Mouse (Mus musculus) hindbrain, embryonic 15.5 days (tissue): ENCODE data around the gene Slc4a8. TPM values are rescaled to one million over a fixed set of nuclear protein-coding genes. Genes with fewer than 3 reads are reported as not detected.

Source experiments
- ATAC-seq: fragments of 200-750 bp; cut with Nextera tagmentation; 2 replicates; pipeline ENCODE4 v1.8.0; 2017; ENCODE audit warnings: low read depth, moderate number of reproducible peaks, moderate TSS enrichment; ENCODE audit not compliant: low FRiP score
- H3K27ac ChIP-seq: fragments of 300-500 bp; sonication (generic); replicated peaks from 2 replicates; pipeline ENCODE4 v1.5.1; 2015; ENCODE audit warnings: mild to moderate bottlenecking, inconsistent platforms
- H3K27me3 ChIP-seq: fragments of 300-500 bp; sonication (generic); 2 replicates; pipeline ENCODE4 v1.6.1; 2015; ENCODE audit warnings: control low read depth, inconsistent platforms
- H3K36me3 ChIP-seq: fragments of 300-500 bp; sonication (generic); 2 replicates; pipeline ENCODE4 v1.6.1; 2015; ENCODE audit warnings: control low read depth, inconsistent platforms
- H3K4me1 ChIP-seq: fragments of 300-500 bp; sonication (generic); replicated peaks from 2 replicates; pipeline ENCODE4 v1.6.1; 2015; ENCODE audit warnings: control low read depth, inconsistent platforms
- H3K4me2 ChIP-seq: fragments of 300-500 bp; sonication (generic); 2 replicates; pipeline ENCODE4 v1.6.1; 2015; ENCODE audit warnings: moderate library complexity, mild to moderate bottlenecking, inconsistent platforms
- H3K4me3 ChIP-seq: fragments of 300-500 bp; sonication (generic); 2 replicates; pipeline ENCODE4 v1.5.1; 2015; ENCODE audit warnings: mild to moderate bottlenecking, inconsistent platforms
- H3K9ac ChIP-seq: fragments of 300-500 bp; sonication (generic); 2 replicates; pipeline ENCODE4 v1.6.1; 2015; ENCODE audit warnings: inconsistent platforms
- H3K9me3 ChIP-seq: fragments of 300-500 bp; sonication (generic); 2 replicates; pipeline ENCODE4 v1.6.1; 2016; ENCODE audit warnings: control low read depth, inconsistent platforms
- WGBS: fragments of 180-500 bp; shearing (Covaris S2); methylation state at CpG from one replicate; pipeline ENCODE4 v1.1.7; 2015; 5-methylcytosine and 5-hydroxymethylcytosine counted together
- polyA plus RNA-seq: library from polyadenylated mRNA; unstranded; fragments of >200 nt; fragmentation: Nextera tagmentation; extraction: Ambion mirVana; gene quantifications from 2 replicates; pipeline ENCODE4 v1.2.1, GENCODE M21; 2015

The Slc4a8 gene
- polyA plus RNA-seq, 1 experiment from 2014 or later: 27.1 TPM

- Histone ChIP-seq H3K36me3 (no peaks in the 10 kb centered on the region), H3K27ac (0 out of 2 replicates have a peak overlapping the region, but pooled peaks have one; percentile 5), H3K9me3 (no peaks in the 10 kb centered on the region), H3K4me2 (peak overlapping the region; percentile 51), H3K4me1 (peaks cover 11% of the 10 kb centered on the region; the same call in 1 of the 2 replicates), H3K27me3 (no peaks in the 10 kb centered on the region), H3K9ac (no peak overlapping the region), H3K4me3 (peak overlapping the region; percentile 26)
- 3% methylated on average over 26 of the region's 27 CpGs for WGBS
- ATAC-seq: 0 out of 2 replicates have a peak, but pooled peaks have one; percentile 23
Measured at GRCm38 (mm10) chr15:100747121-100747963, 14.2 kb upstream of the Slc4a8 start.

- Histone ChIP-seq H3K27me3 (no peaks in the 10 kb centered on the region), H3K9ac (no peak overlapping the region), H3K9me3 (no peaks in the 10 kb centered on the region), H3K4me2 (no peak overlapping the region), H3K27ac (no peak overlapping the region), H3K4me3 (no peak overlapping the region), H3K4me1 (peaks cover 11% of the 10 kb centered on the region; the same call in 1 of the 2 replicates), H3K36me3 (no peaks in the 10 kb centered on the region)
- ATAC-seq: no peak
- 90% methylated on average over 3 of the region's 3 CpGs for WGBS
Measured at GRCm38 (mm10) chr15:100748584-100748983, 13.0 kb upstream of the Slc4a8 start.

GRCm38 (mm10) chr15:100749751-100750538 lies 11.6 kb upstream of the Slc4a8 start:
- 70% methylated on average over 10 of the region's 10 CpGs for WGBS
- H3K36me3 ChIP-seq: no peaks in the 10 kb centered on the region
- no peaks in the 10 kb centered on the region for H3K9me3 ChIP-seq

GRCm38 (mm10) chr15:100752439-100752838 lies 9.1 kb upstream of the Slc4a8 start:
- Histone ChIP-seq H3K4me2 (no peak overlapping the region), H3K36me3 (no peaks in the 10 kb centered on the region), H3K9ac (no peak overlapping the region), H3K4me3 (no peak overlapping the region), H3K9me3 (no peaks in the 10 kb centered on the region), H3K4me1 (peaks cover 14% of the 10 kb centered on the region), H3K27me3 (no peaks in the 10 kb centered on the region), H3K27ac (no peak overlapping the region)
- WGBS: 83% methylated on average over 2 of the region's 2 CpGs
- no peak for ATAC-seq

More at GRCm38 (mm10) chr15:100749751-100750538, 11.6 kb upstream of the Slc4a8 start:
- Histone ChIP-seq H3K9ac (no peak overlapping the region), H3K27ac (no peak overlapping the region), H3K27me3 (no peaks in the 10 kb centered on the region), H3K4me1 (peaks cover 13% of the 10 kb centered on the region), H3K4me2 (no peak overlapping the region), H3K4me3 (no peak overlapping the region)
- no peak for ATAC-seq

- Histone ChIP-seq H3K9ac (no peak overlapping the region), H3K4me2 (no peak overlapping the region), H3K4me1 (peaks cover 9% of the 10 kb centered on the region), H3K27me3 (no peaks in the 10 kb centered on the region), H3K4me3 (no peak overlapping the region), H3K9me3 (no peaks in the 10 kb centered on the region), H3K27ac (no peak overlapping the region), H3K36me3 (no peaks in the 10 kb centered on the region)
- WGBS: 70% methylated on average over 5 of the region's 5 CpGs
- no peak for ATAC-seq
Measured at GRCm38 (mm10) chr15:100753045-100753444, 8.5 kb upstream of the Slc4a8 start.

- WGBS: 43% methylated on average over 7 of the region's 7 CpGs
- Histone ChIP-seq H3K9me3 (no peaks in the 10 kb centered on the region), H3K4me3 (no peak overlapping the region), H3K27me3 (no peaks in the 10 kb centered on the region), H3K9ac (no peak overlapping the region), H3K36me3 (no peaks in the 10 kb centered on the region), H3K4me2 (no peak overlapping the region), H3K4me1 (peaks cover 9% of the 10 kb centered on the region), H3K27ac (no peak overlapping the region)
- no peak for ATAC-seq
Measured at GRCm38 (mm10) chr15:100754041-100754440, 7.5 kb upstream of the Slc4a8 start.

- ATAC-seq: no peak
- H3K4me2 ChIP-seq: peak overlapping the region; percentile 39
- no peaks in the 10 kb centered on the region for H3K27me3 ChIP-seq
- 13% methylated on average over 11 of the region's 11 CpGs for WGBS
- H3K4me1 ChIP-seq: peaks cover 9% of the 10 kb centered on the region
- H3K27ac ChIP-seq: no peak overlapping the region
- H3K9ac ChIP-seq: no peak overlapping the region
- no peaks in the 10 kb centered on the region for H3K9me3 ChIP-seq
- no peaks in the 10 kb centered on the region for H3K36me3 ChIP-seq
- peak overlapping the region; percentile 8; the same call in 1 of the 2 replicates for H3K4me3 ChIP-seq
Measured at GRCm38 (mm10) chr15:100754805-100755497, 6.6 kb upstream of the Slc4a8 start.

- H3K4me1 ChIP-seq: peaks cover 12% of the 10 kb centered on the region
- H3K4me3 ChIP-seq: peak overlapping the region; percentile 8; the same call in 1 of the 2 replicates
- H3K9ac ChIP-seq: no peak overlapping the region
- no peak overlapping the region for H3K27ac ChIP-seq
- H3K27me3 ChIP-seq: no peaks in the 10 kb centered on the region
- no peaks in the 10 kb centered on the region for H3K9me3 ChIP-seq
- WGBS: 35% methylated on average over 6 of the region's 8 CpGs
- no peak for ATAC-seq
- H3K36me3 ChIP-seq: no peaks in the 10 kb centered on the region
- H3K4me2 ChIP-seq: peak overlapping the region; percentile 39
Measured at GRCm38 (mm10) chr15:100755498-100755859, 6.1 kb upstream of the Slc4a8 start.

GRCm38 (mm10) chr15:100755881-100756624 lies 5.5 kb upstream of the Slc4a8 start:
- ATAC-seq: no peak
- Histone ChIP-seq H3K9ac (no peak overlapping the region), H3K4me3 (no peak overlapping the region), H3K4me2 (no peak overlapping the region), H3K27me3 (no peaks in the 10 kb centered on the region), H3K36me3 (no peaks in the 10 kb centered on the region), H3K9me3 (no peaks in the 10 kb centered on the region), H3K27ac (no peak overlapping the region), H3K4me1 (peaks cover 18% of the 10 kb centered on the region)
- WGBS: 63% methylated on average over 3 of the region's 3 CpGs

GRCm38 (mm10) chr15:100757527-100757978 lies 4.0 kb upstream of the Slc4a8 start:
- Histone ChIP-seq H3K4me1 (peaks cover 25% of the 10 kb centered on the region), H3K27me3 (no peaks in the 10 kb centered on the region), H3K4me2 (0 out of 2 replicates have a peak overlapping the region, but pooled peaks have one; percentile 9), H3K4me3 (no peak overlapping the region), H3K9me3 (no peaks in the 10 kb centered on the region), H3K36me3 (no peaks in the 10 kb centered on the region), H3K9ac (no peak overlapping the region), H3K27ac (no peak overlapping the region)
- ATAC-seq: no peak
- WGBS: 5% methylated on average over 7 of the region's 7 CpGs

GRCm38 (mm10) chr15:100759286-100759685 lies 2.3 kb upstream of the Slc4a8 start:
- H3K4me1 ChIP-seq: peaks cover 42% of the 10 kb centered on the region
- no peak overlapping the region for H3K9ac ChIP-seq
- WGBS: 84% methylated on average over 10 of the region's 10 CpGs
- H3K4me3 ChIP-seq: no peak overlapping the region
- H3K4me2 ChIP-seq: no peak overlapping the region
- H3K9me3 ChIP-seq: no peaks in the 10 kb centered on the region
- H3K27ac ChIP-seq: no peak overlapping the region
- no peak for ATAC-seq
- H3K36me3 ChIP-seq: no peaks in the 10 kb centered on the region
- H3K27me3 ChIP-seq: no peaks in the 10 kb centered on the region
